Mouse (Mus musculus) midbrain, postnatal 0 days (tissue): ENCODE measurements around the gene Sptssb. TPM values are rescaled to one million over a fixed set of nuclear protein-coding genes. Genes with fewer than 3 reads are reported as not detected.
A peak's percentile ranks its signal among the peaks of the same experiment; 100 is the strongest.

Experiments used
- ATAC-seq: fragments of 200-750 bp; cut with Nextera tagmentation; 2 replicates; pipeline ENCODE4 v1.8.0; 2017; ENCODE audit warnings: moderate number of reproducible peaks, mild to moderate bottlenecking, moderate TSS enrichment, moderate library complexity; ENCODE audit not compliant: low FRiP score
- DNase-seq: peaks from one replicate; pipeline ENCODE4 v3.0.0-alpha.2; 2015; ENCODE audit warnings: low spot score
- H3K27ac ChIP-seq: fragments of 300-500 bp; sonication (generic); 2 replicates; pipeline ENCODE4 v1.5.1; 2014; ENCODE audit warnings: low read depth, mild to moderate bottlenecking, low read length, mixed read lengths
- H3K27me3 ChIP-seq: fragments of 300-500 bp; sonication (generic); 2 replicates; pipeline ENCODE4 v1.6.1; 2014; ENCODE audit warnings: low read length, control low read depth, mixed read lengths; ENCODE audit not compliant: insufficient read depth
- H3K36me3 ChIP-seq: fragments of 300-500 bp; sonication (generic); 2 replicates; pipeline ENCODE4 v1.6.1; 2014; ENCODE audit warnings: low read length, control low read depth, mixed read lengths; ENCODE audit not compliant: insufficient read depth
- H3K4me1 ChIP-seq: fragments of 300-500 bp; sonication (generic); 2 replicates; pipeline ENCODE4 v1.6.1; 2014; ENCODE audit warnings: mild to moderate bottlenecking, control low read depth, antibody characterized with exemption, low read length, mixed read lengths; ENCODE audit not compliant: insufficient read depth
- H3K4me2 ChIP-seq: fragments of 300-500 bp; sonication (generic); 2 replicates; pipeline ENCODE4 v1.6.1; 2014; ENCODE audit warnings: low read depth, mild to moderate bottlenecking, low read length, mixed read lengths; ENCODE audit not compliant: poor library complexity, severe bottlenecking
- H3K4me3 ChIP-seq: fragments of 300-500 bp; sonication (generic); 2 replicates; pipeline ENCODE4 v1.5.1; 2014; ENCODE audit warnings: low read depth, mild to moderate bottlenecking, low read length, moderate library complexity
- H3K9ac ChIP-seq: fragments of 300-500 bp; sonication (generic); replicated peaks from 2 replicates; pipeline ENCODE4 v1.6.1; 2014; ENCODE audit warnings: mild to moderate bottlenecking, low read length, moderate library complexity, mixed read lengths; ENCODE audit not compliant: poor library complexity, severe bottlenecking
- H3K9me3 ChIP-seq: fragments of 300-500 bp; sonication (generic); 2 replicates; pipeline ENCODE4 v1.6.1; 2016; ENCODE audit warnings: low read length, control low read depth
- CTCF ChIP-seq: IDR thresholded peaks from 2 replicates; pipeline ENCODE4 v1.5.1; 2016; ENCODE audit warnings: antibody characterized with exemption, mild to moderate bottlenecking
- WGBS: fragments of 180-500 bp; shearing (Covaris S2); extraction: QIAGEN DNeasy Blood & Tissue Kit; methylation state at CpG from one replicate; pipeline ENCODE4 v1.1.7; 2014; 5-methylcytosine and 5-hydroxymethylcytosine counted together
- polyA plus RNA-seq: library from polyadenylated mRNA; unstranded; fragments of >200 nt; fragmentation: Nextera tagmentation; extraction: Ambion mirVana; gene quantifications from 2 replicates; pipeline ENCODE4 v1.2.1, GENCODE M21; 2015
- total RNA-seq: library from RNA; depleted of rRNA; stranded (reverse); fragments of >200 nt; gene quantifications from 2 replicates; pipeline ENCODE4 v1.2.3, GENCODE M21; 2014; rRNA removed

Gene Sptssb
- total RNA-seq (1.3 and 3.2 TPM in 2 replicates), polyA plus RNA-seq (1.3 and 1.6 TPM in 2 replicates)

DNA sequence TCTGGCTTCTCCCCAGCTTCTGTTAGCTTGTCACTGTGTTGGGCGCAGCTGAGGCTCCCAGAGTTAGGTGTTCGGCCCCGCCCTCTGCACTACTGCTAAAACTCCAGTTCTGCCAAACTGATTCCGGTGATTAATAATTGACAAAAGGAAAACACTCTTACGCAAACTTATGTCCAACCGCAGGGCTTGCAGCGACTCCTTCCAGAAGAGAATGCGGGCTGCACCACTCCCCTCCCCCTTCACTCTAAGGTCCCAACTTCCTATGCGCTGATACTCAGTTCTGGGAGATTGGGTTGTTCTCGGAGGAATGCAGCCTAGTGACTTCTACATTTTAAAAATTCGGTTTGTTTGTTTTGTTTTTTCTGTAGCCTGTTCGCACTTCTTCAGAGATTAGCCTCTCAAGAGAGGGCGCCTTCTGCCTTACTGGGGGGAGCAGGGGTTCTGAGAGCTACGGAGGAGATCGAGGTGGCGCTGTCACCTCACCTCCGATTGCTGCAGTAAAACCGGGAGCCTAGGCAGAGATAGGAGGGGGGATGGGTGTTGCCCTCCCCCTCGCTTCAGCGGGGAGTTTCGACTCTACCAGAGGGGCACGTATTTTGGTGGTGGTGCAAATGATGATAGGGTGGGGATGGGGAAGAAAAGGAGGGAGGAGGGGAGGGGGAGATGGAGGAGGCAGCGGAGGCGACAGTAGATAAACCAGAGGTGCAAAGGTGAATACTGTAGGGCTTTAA lies at the start of gene Sptssb:
TSS of gene Sptssb (minus strand) at position 83 of the 731 bp plus-strand sequence.
- Histone ChIP-seq H3K27ac (peak within 1 kb of the TSS; percentile 62; the same call in 1 of the 2 replicates), H3K4me2 (peak within 1 kb of the TSS; percentile 93), H3K27me3 (no peaks in the 10 kb centered on the region), H3K9ac (peak within 1 kb of the TSS; percentile 48), H3K9me3 (no peaks in the 10 kb centered on the region), H3K36me3 (no peaks in the 10 kb centered on the region), H3K4me3 (peak within 1 kb of the TSS; percentile 57), H3K4me1 (no peaks in the 10 kb centered on the region)
- DNase-seq (peak; percentile 39), ATAC-seq (peak; percentile 47; the same call in 1 of the 2 replicates)
- peak; percentile 51 for TF ChIP-seq CTCF
- WGBS = 2% methylated on average over 24 of the region's 24 CpGs

DNA sequence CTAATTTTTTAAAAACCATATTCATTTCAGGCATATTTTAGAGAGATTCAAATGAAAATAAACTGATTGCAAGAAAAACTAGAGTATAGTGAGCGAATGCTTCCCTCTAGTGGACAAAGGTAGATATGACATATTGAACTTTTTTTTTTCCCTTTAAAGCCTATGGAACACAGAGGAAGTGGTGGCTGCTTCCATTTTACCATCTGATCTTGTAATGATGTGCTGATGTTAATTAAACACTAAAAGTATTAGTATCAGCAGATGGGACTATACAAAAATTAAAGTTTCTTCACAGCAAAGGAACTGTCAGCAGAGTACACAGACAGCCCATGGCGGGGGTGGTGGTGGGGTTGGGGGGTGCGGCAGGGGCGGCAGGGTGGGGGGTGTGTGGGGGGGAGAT lies 48.3 kb upstream of the Sptssb start:
- no peaks in the 10 kb centered on the region for H3K4me1 ChIP-seq
- H3K27ac ChIP-seq = no peak overlapping the region
- no peaks in the 10 kb centered on the region for H3K36me3 ChIP-seq
- H3K4me3 ChIP-seq = no peak overlapping the region
- DNase-seq (peak; percentile 81), ATAC-seq (0 out of 2 replicates have a peak, but pooled peaks have one; percentile 49)
- H3K9ac ChIP-seq = no peak overlapping the region
- H3K4me2 ChIP-seq = no peak overlapping the region
- H3K27me3 ChIP-seq = no peaks in the 10 kb centered on the region
- peak; percentile 84 for TF ChIP-seq CTCF
- no peaks in the 10 kb centered on the region for H3K9me3 ChIP-seq
- 67% methylated on average over 4 of the region's 4 CpGs for WGBS

DNA sequence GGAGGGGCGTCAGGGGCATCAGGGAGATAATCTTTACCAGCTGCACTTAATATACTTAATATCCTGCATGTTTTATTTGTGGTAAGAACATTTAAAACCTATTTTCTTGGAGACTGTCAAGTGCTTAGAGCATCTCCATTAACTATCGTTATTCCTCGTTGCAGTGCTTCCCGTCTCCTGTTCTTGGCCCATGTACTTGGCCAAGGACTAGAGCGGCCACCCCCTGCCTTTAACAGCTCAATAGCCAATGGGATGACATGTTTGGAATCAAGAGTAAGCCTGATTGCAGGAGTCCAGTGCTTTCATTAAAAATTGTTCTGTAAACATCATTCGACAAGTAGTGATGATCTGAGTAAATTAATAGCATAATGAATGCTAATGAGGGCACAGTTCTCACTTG lies 47.8 kb upstream of the Sptssb start:
- no peak for TF ChIP-seq CTCF
- DNase-seq (peak; percentile 22), ATAC-seq (peak; percentile 62; the same call in 1 of the 2 replicates)
- Histone ChIP-seq H3K27me3 (no peaks in the 10 kb centered on the region), H3K36me3 (no peaks in the 10 kb centered on the region), H3K27ac (no peak overlapping the region), H3K9ac (no peak overlapping the region), H3K4me1 (no peaks in the 10 kb centered on the region), H3K9me3 (no peaks in the 10 kb centered on the region), H3K4me3 (no peak overlapping the region), H3K4me2 (no peak overlapping the region)
- WGBS = 56% methylated on average over 6 of the region's 6 CpGs

DNA sequence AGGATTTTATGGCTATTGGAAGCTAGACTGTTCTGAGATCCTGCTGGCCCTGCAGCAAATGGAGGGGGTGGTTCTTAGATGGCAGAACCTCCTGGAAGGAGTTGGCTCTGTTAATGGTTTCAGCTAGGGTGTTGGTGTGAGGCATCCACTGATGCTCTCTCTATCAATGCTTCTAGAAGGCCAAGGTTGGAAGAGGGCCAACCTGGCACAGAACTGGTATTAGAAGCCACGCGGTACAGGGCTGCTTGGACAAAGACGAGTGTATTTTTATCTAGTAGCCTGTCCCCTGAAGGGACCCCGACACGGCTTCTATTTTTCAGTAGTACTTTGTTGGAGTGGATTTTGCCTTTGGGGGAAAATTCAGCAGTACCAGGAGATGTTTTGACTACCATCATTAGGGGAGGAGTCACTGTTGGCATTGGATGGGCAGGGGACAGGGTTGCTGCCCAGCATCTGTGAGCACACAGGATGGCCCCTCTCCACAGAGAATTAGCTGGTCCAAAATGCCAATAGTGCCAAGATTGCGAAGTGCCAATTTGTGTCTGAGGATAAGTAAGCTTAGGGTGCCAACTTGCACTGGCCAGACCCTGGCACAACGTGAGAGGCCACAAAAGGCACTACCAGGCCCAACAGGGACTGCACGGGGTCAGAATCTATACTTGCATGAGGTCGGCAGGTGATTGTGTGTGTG lies 43.2 kb upstream of the Sptssb start:
- 71% methylated on average over 9 of the region's 9 CpGs for WGBS
- no peak overlapping the region for H3K4me2 ChIP-seq
- H3K4me3 ChIP-seq = no peak overlapping the region
- no peak for TF ChIP-seq CTCF
- H3K9me3 ChIP-seq = no peaks in the 10 kb centered on the region
- H3K27me3 ChIP-seq = no peaks in the 10 kb centered on the region
- H3K4me1 ChIP-seq = no peaks in the 10 kb centered on the region
- peak; percentile 79 for DNase-seq
- no peaks in the 10 kb centered on the region for H3K36me3 ChIP-seq
- ATAC-seq = peak; percentile 65; the same call in 1 of the 2 replicates
- H3K9ac ChIP-seq = no peak overlapping the region
- no peak overlapping the region for H3K27ac ChIP-seq

DNA sequence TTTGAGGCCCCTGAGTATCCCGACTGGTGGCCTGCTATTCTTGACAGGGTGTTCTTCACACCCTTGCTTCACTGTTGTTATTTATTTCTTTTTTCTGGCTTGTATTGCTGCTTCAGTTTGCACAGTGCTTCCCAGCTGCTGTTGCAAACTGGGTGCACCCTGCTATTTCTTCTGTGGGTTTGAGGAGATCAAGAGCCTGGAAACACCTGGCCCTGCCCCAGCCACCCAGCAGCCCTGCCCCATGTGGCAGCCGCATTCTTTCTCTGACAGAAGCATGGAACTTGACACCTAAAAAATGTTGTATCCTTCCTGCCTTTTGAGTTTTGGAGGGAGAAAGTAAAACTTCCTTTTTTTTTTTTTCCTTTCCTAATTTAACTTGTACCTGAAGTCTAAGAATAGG lies 42.6 kb upstream of the Sptssb start:
- TF ChIP-seq CTCF = no peak
- Histone ChIP-seq H3K4me2 (no peak overlapping the region), H3K27me3 (no peaks in the 10 kb centered on the region), H3K9ac (no peak overlapping the region), H3K4me3 (no peak overlapping the region), H3K9me3 (no peaks in the 10 kb centered on the region), H3K4me1 (no peaks in the 10 kb centered on the region), H3K36me3 (no peaks in the 10 kb centered on the region), H3K27ac (no peak overlapping the region)
- ATAC-seq (no peak), DNase-seq (no peak)
- WGBS = 89% methylated on average over 2 of the region's 2 CpGs

DNA sequence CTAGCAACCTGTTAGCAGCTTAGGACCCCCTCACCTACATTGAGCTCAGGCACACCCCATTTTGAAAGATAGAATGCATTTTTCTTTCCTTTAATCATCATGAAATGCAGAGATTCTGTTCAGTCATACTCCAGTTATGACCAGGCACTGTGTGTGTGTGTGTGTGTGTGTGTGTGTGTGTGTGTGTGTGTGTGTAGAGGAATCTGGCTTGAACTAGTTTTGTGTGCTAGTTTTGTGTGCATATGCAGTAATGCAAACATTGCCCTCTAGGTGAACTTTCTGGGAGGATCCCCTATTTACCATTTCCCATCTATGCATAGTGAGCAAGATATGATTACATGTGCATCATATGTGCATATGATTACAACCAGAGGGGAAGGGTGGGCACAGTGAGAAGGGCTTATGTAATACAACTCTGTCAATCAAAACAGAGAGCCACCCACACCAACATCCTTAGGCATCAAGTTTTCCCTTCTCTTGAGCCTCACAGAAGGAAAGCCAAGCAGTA lies 42.2 kb upstream of the Sptssb start:
- DNase-seq = no peak
- Histone ChIP-seq H3K9me3 (no peaks in the 10 kb centered on the region), H3K4me1 (no peaks in the 10 kb centered on the region), H3K9ac (no peak overlapping the region), H3K36me3 (no peaks in the 10 kb centered on the region), H3K27ac (no peak overlapping the region), H3K4me3 (no peak overlapping the region), H3K4me2 (no peak overlapping the region), H3K27me3 (no peaks in the 10 kb centered on the region)
- no peak for TF ChIP-seq CTCF
- no peak for ATAC-seq
